Mouse (Mus musculus): ENCODE results near the gene Acer3. TPM values are rescaled to one million over a fixed set of nuclear protein-coding genes. Genes with fewer than 3 reads are reported as not detected.

Gene Acer3
- polyA plus RNA-seq, 2 experiments, result 23.6 to 35.7 TPM

DNA sequence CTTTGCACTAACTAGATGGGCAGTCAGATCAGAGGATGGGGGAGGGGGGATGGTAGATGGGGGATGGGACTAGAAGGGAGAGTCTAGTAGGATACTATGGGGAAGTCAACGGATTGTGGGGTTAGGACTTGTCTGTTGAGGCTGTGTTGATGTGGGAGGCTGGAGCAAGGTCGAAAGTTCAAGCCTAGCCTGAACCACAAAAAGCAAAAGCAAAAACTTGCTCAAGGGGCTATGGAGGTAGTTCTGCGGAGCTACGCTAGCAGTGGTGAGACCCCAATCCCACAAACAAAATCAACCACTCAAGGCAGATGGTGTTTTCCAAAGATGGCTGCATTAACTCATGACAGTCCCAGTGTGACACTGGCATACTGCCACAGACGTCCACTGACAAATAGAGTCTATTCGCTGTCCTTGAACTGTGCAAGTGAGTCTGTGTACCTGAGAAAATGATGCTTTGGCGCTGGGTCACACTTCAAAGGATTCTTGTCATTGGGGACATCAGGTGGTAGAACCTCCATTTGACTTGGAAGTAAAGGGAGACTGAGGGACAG is 927 bp downstream of the Acer3 start:
- H3K9me3 ChIP-seq (ENCODE audit: control insufficient read depth, low read length), result no peaks in the 10 kb centered on the region
- H3K4me2 ChIP-seq (replicated peaks; ENCODE audit: low read depth, low read length, severe bottlenecking), result no peak overlapping the region

DNA sequence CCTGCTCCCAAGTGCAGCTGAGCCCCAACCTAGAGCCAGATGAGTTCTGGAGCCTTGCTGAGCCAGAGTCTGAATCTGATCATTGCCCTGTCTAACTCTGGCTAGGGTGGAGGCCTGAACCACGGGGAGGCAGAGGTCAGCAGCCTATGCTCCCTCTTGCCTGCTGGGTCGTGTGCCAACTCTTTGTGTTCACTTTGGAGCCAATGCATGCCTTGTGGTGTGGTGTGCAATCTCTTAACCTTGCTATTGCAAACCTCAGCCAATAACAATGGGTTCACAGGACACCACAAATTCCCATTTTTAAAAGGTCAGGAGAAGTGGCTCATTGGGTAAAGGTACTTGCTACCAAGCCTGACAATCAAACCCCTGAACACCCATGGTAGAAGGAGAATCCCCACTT is 4.4 kb downstream of the Acer3 start:
- no peak for ATAC-seq (ENCODE audit: low FRiP score, low read depth)

More for the DNA sequence above, 927 bp downstream of the Acer3 start:
- ATAC-seq (ENCODE audit: low FRiP score, low read depth), result no peak
- no peak overlapping the region for H3K27ac ChIP-seq (replicated peaks; ENCODE audit: low read depth, low read length)
- no peaks in the 10 kb centered on the region for H3K27me3 ChIP-seq (ENCODE audit: control insufficient read depth, insufficient read depth, low read length)
- H3K9ac ChIP-seq (ENCODE audit: low read depth, low read length, severe bottlenecking), result no peak overlapping the region
- WGBS, result 83% methylated on average over 7 of the region's 7 CpGs
- peaks cover 5% of the 10 kb centered on the region; the same call in 1 of the 2 replicates for H3K4me1 ChIP-seq (ENCODE audit: control insufficient read depth, insufficient read depth, low read length)
- no peak for TF ChIP-seq POLR2A (IDR thresholded peaks at IDR 0.05; ENCODE audit: borderline replicate concordance, extremely low read depth, insufficient read depth, insufficient read length)
- no peak overlapping the region for H3K4me3 ChIP-seq (replicated peaks; ENCODE audit: low read length)
- no peaks in the 10 kb centered on the region for H3K36me3 ChIP-seq (ENCODE audit: control insufficient read depth, insufficient read depth, low read length)
- no peak for DNase-seq (ENCODE audit: low spot score)

DNA sequence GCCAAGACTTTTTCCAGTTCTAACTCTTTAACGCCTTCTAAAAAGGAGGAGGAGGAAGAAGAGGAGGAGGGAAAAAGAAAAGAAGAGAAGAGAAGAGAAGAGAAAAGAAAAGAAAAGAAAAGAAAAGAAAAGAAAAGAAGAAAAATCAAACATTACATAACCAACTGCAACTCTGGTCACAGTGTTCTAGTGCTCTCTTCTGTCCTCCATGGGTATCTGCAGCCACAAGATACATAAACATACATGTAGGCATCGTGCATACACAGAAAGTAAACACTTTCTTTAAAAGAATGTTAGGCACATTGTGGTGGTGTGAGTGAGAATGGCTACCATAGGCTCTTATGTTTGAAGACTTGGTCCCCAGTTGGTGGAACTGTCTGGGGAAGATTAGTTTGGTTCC is 5.9 kb downstream of the Acer3 start:
- TF ChIP-seq POLR2A (IDR thresholded peaks at IDR 0.05; ENCODE audit: borderline replicate concordance, extremely low read depth, insufficient read depth, insufficient read length), result no peak
- WGBS, result 81% methylated on average over 2 of the region's 2 CpGs
- ATAC-seq (ENCODE audit: low FRiP score, low read depth), result no peak

More for the DNA sequence above, 4.4 kb downstream of the Acer3 start:
- no peak for DNase-seq (ENCODE audit: low spot score)
- Histone ChIP-seq H3K4me1 (ENCODE audit: control insufficient read depth, insufficient read depth, low read length) (no peaks in the 10 kb centered on the region), H3K4me2 (replicated peaks; ENCODE audit: low read depth, low read length, severe bottlenecking) (no peak overlapping the region), H3K9me3 (ENCODE audit: control insufficient read depth, low read length) (no peaks in the 10 kb centered on the region), H3K27me3 (ENCODE audit: control insufficient read depth, insufficient read depth, low read length) (no peaks in the 10 kb centered on the region), H3K27ac (replicated peaks; ENCODE audit: low read depth, low read length) (no peak overlapping the region), H3K4me3 (replicated peaks; ENCODE audit: low read length) (no peak overlapping the region), H3K9ac (ENCODE audit: low read depth, low read length, severe bottlenecking) (no peak overlapping the region), H3K36me3 (ENCODE audit: control insufficient read depth, insufficient read depth, low read length) (no peaks in the 10 kb centered on the region)
- WGBS, result 50% methylated on average over 2 of the region's 2 CpGs
- no peak for TF ChIP-seq POLR2A (IDR thresholded peaks at IDR 0.05; ENCODE audit: borderline replicate concordance, extremely low read depth, insufficient read depth, insufficient read length)

GRCm38 (mm10) chr7:98312185-98312920 is 8.7 kb downstream of the Acer3 start:
- no peaks in the 10 kb centered on the region for H3K27me3 ChIP-seq (ENCODE audit: control insufficient read depth, insufficient read depth, low read length)
- no peak for TF ChIP-seq POLR2A (IDR thresholded peaks at IDR 0.05; ENCODE audit: borderline replicate concordance, extremely low read depth, insufficient read depth, insufficient read length)
- H3K36me3 ChIP-seq (ENCODE audit: control insufficient read depth, insufficient read depth, low read length), result no peaks in the 10 kb centered on the region
- no peak for ATAC-seq (ENCODE audit: low FRiP score, low read depth)
- H3K4me3 ChIP-seq (replicated peaks; ENCODE audit: low read length), result no peak overlapping the region
- no peaks in the 10 kb centered on the region for H3K9me3 ChIP-seq (ENCODE audit: control insufficient read depth, low read length)
- H3K4me1 ChIP-seq (ENCODE audit: control insufficient read depth, insufficient read depth, low read length), result peaks cover 11% of the 10 kb centered on the region
- 61% methylated on average over 4 of the region's 4 CpGs for WGBS
- H3K4me2 ChIP-seq (replicated peaks; ENCODE audit: low read depth, low read length, severe bottlenecking), result no peak overlapping the region
- no peak overlapping the region for H3K27ac ChIP-seq (replicated peaks; ENCODE audit: low read depth, low read length)
- DNase-seq (ENCODE audit: low spot score), result no peak
- no peak overlapping the region for H3K9ac ChIP-seq (ENCODE audit: low read depth, low read length, severe bottlenecking)

More for the DNA sequence above, 5.9 kb downstream of the Acer3 start:
- Histone ChIP-seq H3K4me1 (ENCODE audit: control insufficient read depth, insufficient read depth, low read length) (no peaks in the 10 kb centered on the region), H3K27ac (replicated peaks; ENCODE audit: low read depth, low read length) (no peak overlapping the region), H3K4me3 (replicated peaks; ENCODE audit: low read length) (no peak overlapping the region), H3K36me3 (ENCODE audit: control insufficient read depth, insufficient read depth, low read length) (no peaks in the 10 kb centered on the region), H3K4me2 (replicated peaks; ENCODE audit: low read depth, low read length, severe bottlenecking) (no peak overlapping the region), H3K9ac (ENCODE audit: low read depth, low read length, severe bottlenecking) (no peak overlapping the region), H3K27me3 (ENCODE audit: control insufficient read depth, insufficient read depth, low read length) (no peaks in the 10 kb centered on the region), H3K9me3 (ENCODE audit: control insufficient read depth, low read length) (no peaks in the 10 kb centered on the region)
- DNase-seq (ENCODE audit: low spot score), result no peak

DNA sequence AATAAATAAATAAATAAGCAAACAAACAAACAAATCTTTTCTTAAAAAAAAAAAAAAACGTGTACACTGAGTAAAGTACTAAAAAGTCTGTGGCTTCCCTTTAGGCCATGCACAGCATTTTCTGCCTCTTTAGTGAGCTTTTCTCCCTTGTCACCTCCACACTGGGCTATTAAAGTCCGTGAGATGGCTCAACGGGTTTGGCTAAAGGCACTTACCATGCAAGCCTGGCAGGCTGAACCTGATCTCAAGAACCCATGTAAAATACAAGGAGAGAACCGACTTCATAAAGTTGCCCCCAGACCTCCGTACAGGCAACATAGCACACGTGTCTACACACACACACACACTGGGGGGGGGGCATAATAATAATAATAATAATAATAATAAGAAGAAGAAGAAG is 10.7 kb downstream of the Acer3 start:
- Histone ChIP-seq H3K4me3 (replicated peaks; ENCODE audit: low read length) (no peak overlapping the region), H3K9ac (ENCODE audit: low read depth, low read length, severe bottlenecking) (no peak overlapping the region), H3K36me3 (ENCODE audit: control insufficient read depth, insufficient read depth, low read length) (no peaks in the 10 kb centered on the region), H3K27me3 (ENCODE audit: control insufficient read depth, insufficient read depth, low read length) (no peaks in the 10 kb centered on the region), H3K27ac (replicated peaks; ENCODE audit: low read depth, low read length) (no peak overlapping the region), H3K9me3 (ENCODE audit: control insufficient read depth, low read length) (no peaks in the 10 kb centered on the region), H3K4me1 (ENCODE audit: control insufficient read depth, insufficient read depth, low read length) (peaks cover 11% of the 10 kb centered on the region), H3K4me2 (replicated peaks; ENCODE audit: low read depth, low read length, severe bottlenecking) (no peak overlapping the region)
- TF ChIP-seq POLR2A (IDR thresholded peaks at IDR 0.05; ENCODE audit: borderline replicate concordance, extremely low read depth, insufficient read depth, insufficient read length), result no peak
- ATAC-seq (ENCODE audit: low FRiP score, low read depth) (no peak), DNase-seq (ENCODE audit: low spot score) (no peak)
- 56% methylated on average over 6 of the region's 6 CpGs for WGBS
